Mouse (Mus musculus): ENCODE results near the gene Ubr4. TPM values are rescaled to one million over a fixed set of nuclear protein-coding genes. Genes with fewer than 3 reads are reported as not detected.

Gene Ubr4
- 68.6 and 70.6 TPM in 2 replicates for polyA plus RNA-seq (2016; fragmentation: Nextera tagmentation; extraction: Ambion mirVana)

DNA sequence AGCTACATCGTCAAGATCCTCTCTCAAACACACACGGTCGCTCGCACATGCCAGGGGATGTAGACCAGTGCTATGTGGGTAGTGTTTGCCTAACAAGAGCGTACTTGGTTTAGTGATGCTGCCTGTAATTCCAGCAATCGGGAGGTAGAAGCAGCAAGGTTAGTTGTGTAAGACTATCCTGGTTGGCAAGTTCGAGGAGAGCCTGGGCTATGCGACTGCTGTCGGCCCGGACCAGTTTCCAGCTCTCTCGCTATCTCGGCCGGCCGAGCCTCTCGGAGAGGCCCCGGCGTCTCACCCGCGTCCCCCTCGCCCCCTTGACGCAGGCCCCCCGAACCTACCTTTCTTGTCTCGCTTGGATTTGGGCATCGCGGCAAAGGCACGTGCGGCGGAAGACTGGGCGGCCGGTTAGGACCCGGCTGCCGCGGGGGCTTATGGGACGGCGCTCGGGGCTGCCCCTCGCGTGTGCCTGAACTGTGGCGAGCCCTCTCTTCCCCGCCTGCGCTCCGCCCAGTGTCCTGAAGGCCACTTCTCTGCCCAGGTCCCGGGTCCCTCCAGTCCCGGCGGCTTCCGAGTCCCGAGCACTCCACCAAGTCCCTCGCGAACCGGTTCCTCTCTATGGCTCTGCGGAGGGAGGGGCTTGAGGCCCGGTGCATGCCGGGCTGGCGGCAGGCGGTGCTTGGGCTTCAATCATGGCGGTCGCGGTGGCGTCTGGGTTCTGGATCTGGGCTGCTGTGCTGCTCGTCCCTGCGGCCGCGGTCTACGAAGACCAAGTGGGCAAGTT is at the start of gene Ubr4, which contains the start of the genes Mrto4 and Emc1:
Gene Ubr4 (plus strand): TSS at position 679 of the 781 bp plus-strand sequence.
Gene Mrto4 (minus strand): TSS at position 646 of the 781 bp plus-strand sequence.
Gene Emc1 (plus strand): TSS at position 657 of the 781 bp plus-strand sequence.
- H3K27me3 ChIP-seq, result no peaks in the 10 kb centered on the region
- ATAC-seq (ENCODE audit: insufficient number of reproducible peaks, insufficient read depth, low FRiP score, low TSS enrichment, low read depth), result peak; percentile 91
- under 1% methylated on average over 64 of the region's 64 CpGs for WGBS
- peak within 1 kb of the TSS; percentile 95 for H3K27ac ChIP-seq
- peak within 1 kb of the TSS; percentile 80 for H3K4me3 ChIP-seq (replicated peaks)
- H3K9me3 ChIP-seq, result no peaks in the 10 kb centered on the region
- H3K4me2 ChIP-seq, result peak within 1 kb of the TSS; percentile 99
- peaks cover 22% of the 10 kb centered on the region for H3K4me1 ChIP-seq (replicated peaks)
- H3K36me3 ChIP-seq, result peaks cover 62% of the 10 kb centered on the region
- H3K9ac ChIP-seq (replicated peaks), result peak within 1 kb of the TSS; percentile 88

DNA sequence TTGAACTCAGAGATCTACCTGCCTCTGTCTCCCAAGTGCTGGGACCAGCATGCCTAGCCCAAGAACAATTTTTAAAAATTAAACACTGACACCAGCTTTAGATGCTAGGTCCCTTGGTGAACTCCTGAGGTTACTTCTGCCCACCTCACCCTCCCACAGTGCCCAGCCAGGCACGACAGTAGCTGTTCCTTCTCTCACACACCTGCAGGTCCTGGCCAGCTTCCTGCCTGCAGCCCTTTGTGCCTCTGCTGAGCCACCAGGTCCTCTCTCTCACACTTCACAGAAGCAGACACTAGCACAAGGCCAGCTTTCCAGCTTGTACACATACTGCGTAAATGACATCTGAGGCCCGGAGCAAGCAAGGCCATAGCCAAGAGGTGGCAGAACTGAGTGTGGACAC is 46.9 kb upstream of the Ubr4 start:
- ATAC-seq (ENCODE audit: insufficient number of reproducible peaks, insufficient read depth, low FRiP score, low TSS enrichment, low read depth), result no peak
- Histone ChIP-seq H3K4me3 (replicated peaks) (no peak overlapping the region), H3K4me2 (no peak overlapping the region), H3K36me3 (peaks cover 51% of the 10 kb centered on the region), H3K9me3 (no peaks in the 10 kb centered on the region), H3K4me1 (replicated peaks) (peaks cover 9% of the 10 kb centered on the region), H3K27me3 (no peaks in the 10 kb centered on the region), H3K9ac (replicated peaks) (no peak overlapping the region), H3K27ac (no peak overlapping the region)
- 92% methylated on average over 3 of the region's 3 CpGs for WGBS

DNA sequence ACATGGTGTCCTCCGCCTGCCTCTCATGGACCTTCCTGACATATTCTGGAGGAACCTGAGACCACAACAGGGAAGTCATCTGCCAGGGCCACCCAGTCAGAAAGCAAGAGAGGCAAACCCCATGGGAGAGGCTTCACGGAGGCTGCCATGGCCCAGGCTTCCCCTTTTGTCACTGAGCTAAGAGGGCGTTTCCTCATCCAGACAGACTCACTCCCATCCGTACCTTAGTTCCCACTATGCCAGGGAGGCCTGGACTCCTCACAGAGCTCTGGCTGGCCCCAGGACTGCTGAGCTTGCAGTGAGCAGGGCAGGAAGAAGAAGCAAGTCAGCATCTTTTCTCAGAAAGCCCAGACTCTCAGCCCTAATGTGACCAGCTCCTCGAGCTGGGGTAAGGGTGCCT is 44.5 kb upstream of the Ubr4 start:
- Histone ChIP-seq H3K9me3 (no peaks in the 10 kb centered on the region), H3K4me2 (no peak overlapping the region), H3K36me3 (peaks cover 28% of the 10 kb centered on the region), H3K9ac (replicated peaks) (no peak overlapping the region), H3K4me1 (replicated peaks) (peaks cover 20% of the 10 kb centered on the region), H3K27me3 (no peaks in the 10 kb centered on the region), H3K27ac (no peak overlapping the region), H3K4me3 (replicated peaks) (no peak overlapping the region)
- 83% methylated on average over 5 of the region's 5 CpGs for WGBS
- no peak for ATAC-seq (ENCODE audit: insufficient number of reproducible peaks, insufficient read depth, low FRiP score, low TSS enrichment, low read depth)

DNA sequence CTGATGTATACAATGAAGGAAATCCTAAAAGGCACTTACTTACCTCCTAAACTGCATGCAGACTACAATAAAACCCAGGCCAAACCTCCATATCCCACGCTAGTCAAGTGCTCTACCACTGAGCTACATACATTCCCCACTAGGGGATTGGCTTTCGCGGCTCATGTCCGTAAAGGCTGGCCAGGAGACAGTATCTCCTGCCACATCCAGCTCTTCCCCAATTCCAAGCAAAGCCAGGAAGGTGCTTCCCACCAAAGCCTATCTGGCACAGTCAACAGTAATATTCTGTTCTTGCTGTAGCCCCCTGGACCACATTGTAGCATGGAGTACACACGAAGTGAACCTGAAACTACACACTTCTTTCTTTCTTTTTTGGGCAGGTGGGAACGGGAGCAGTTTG is 42.8 kb upstream of the Ubr4 start:
- WGBS, result 15% methylated on average over 6 of the region's 6 CpGs
- no peak for ATAC-seq (ENCODE audit: insufficient number of reproducible peaks, insufficient read depth, low FRiP score, low TSS enrichment, low read depth)
- peaks cover 20% of the 10 kb centered on the region for H3K4me1 ChIP-seq (replicated peaks)
- peak overlapping the region; percentile 97 for H3K9ac ChIP-seq (replicated peaks)
- H3K36me3 ChIP-seq, result peaks cover 34% of the 10 kb centered on the region
- no peaks in the 10 kb centered on the region for H3K9me3 ChIP-seq
- H3K4me2 ChIP-seq, result peak overlapping the region; percentile 96
- H3K4me3 ChIP-seq (replicated peaks), result peak overlapping the region; percentile 93
- no peaks in the 10 kb centered on the region for H3K27me3 ChIP-seq
- no peak overlapping the region for H3K27ac ChIP-seq

DNA sequence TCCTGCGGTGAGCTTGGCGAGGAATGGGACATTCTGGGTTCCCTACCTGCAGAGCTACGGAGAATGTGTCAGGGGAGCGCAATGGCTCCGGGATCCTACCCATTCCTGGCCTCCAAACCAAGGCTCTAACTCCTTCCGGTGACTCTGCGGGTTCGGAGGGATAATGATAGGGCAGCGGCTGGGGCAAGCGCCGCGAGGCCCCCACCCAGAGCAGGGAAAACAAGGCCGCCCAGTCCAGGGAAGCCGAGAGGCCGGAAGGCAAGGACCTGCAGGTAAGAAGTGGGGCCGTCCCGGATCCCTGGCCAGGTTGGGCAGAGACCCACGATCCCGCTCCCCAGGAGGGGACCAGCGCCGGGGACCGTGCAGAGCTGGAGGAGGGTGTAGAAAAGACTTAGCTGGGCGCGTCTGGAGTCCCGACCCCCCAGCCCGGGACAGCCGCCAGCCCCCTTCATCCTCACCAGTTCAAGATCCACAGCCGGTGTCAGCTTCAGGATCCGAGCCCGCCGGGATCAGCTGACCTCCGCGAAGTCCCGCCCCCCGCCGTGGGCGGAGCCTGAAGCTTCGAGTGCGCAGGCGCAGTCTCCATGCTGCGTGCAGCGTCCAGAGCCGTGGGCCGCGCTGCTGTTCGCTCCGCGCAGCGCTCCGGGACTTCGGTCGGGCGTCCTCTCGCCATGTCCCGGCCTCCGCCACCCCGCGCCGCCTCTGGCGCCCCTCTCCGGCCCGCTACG is 42.1 kb upstream of the Ubr4 start, which contains the start of the genes Pqlc2 and Akr7a5:
Gene Pqlc2 (minus strand): TSS at position 538 of the 728 bp plus-strand sequence.
Gene Akr7a5 (plus strand): TSS at position 574 of the 728 bp plus-strand sequence.
- whole genome bisulfite sequencing, result under 1% methylated on average over 63 of the region's 63 CpGs

DNA sequence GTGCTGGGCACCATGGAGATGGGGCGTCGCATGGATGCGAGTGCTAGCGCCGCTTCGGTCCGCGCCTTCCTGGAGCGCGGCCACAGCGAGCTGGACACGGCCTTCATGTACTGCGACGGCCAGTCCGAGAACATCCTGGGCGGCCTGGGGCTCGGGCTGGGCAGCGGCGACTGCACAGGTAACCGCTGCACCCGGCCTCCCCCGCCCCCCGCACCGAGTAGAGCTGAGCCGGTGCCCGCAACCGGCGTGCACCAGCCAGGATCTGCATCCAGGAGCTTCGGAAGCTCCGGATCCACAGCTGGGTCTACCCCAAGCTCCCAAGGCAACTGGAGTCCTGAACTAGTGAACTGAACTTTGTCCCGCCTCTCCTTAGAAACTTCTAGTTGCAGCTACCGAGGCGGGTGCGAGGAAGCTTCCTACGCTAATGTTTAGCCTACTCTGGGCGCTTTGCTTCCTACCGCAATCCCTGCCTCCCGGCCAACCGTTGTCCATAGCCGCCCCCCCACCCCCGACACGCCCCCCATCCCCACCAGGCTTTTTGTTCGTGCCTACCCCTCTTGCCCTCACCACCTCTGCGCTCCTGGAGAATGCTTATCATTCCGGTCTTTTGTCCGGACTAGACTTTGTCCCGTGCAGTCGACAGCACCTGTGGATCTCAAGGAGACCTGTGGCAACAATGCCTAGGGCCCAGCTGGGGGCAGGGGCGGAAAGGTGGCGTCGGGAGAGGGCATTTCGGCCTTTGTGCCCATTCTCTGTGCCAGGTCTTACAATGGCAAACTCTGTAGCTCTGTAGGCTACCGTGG is 41.3 kb upstream of the Ubr4 start:
- peak; percentile 71 for ATAC-seq (ENCODE audit: insufficient number of reproducible peaks, insufficient read depth, low FRiP score, low TSS enrichment, low read depth)
- peak overlapping the region; percentile 96 for H3K4me2 ChIP-seq
- H3K27ac ChIP-seq, result peak overlapping the region; percentile 85
- WGBS, result under 1% methylated on average over 53 of the region's 53 CpGs
- H3K4me1 ChIP-seq (replicated peaks), result peaks cover 20% of the 10 kb centered on the region
- H3K9ac ChIP-seq (replicated peaks), result peak overlapping the region; percentile 97
- no peaks in the 10 kb centered on the region for H3K9me3 ChIP-seq
- peaks cover 34% of the 10 kb centered on the region for H3K36me3 ChIP-seq
- H3K4me3 ChIP-seq (replicated peaks), result peak overlapping the region; percentile 93
- H3K27me3 ChIP-seq, result no peaks in the 10 kb centered on the region

More for the DNA sequence above, 42.1 kb upstream of the Ubr4 start, which contains the start of the genes Pqlc2 and Akr7a5:
- peak within 1 kb of the TSS; percentile 85 for H3K27ac ChIP-seq
- H3K36me3 ChIP-seq, result peaks cover 34% of the 10 kb centered on the region
- H3K27me3 ChIP-seq, result no peaks in the 10 kb centered on the region
- peak within 1 kb of the TSS; percentile 97 for H3K9ac ChIP-seq (replicated peaks)
- peak; percentile 77 for ATAC-seq (ENCODE audit: insufficient number of reproducible peaks, insufficient read depth, low FRiP score, low TSS enrichment, low read depth)
- peak within 1 kb of the TSS; percentile 93 for H3K4me3 ChIP-seq (replicated peaks)
- peak within 1 kb of the TSS; percentile 96 for H3K4me2 ChIP-seq
- H3K4me1 ChIP-seq (replicated peaks), result peaks cover 20% of the 10 kb centered on the region
- H3K9me3 ChIP-seq, result no peaks in the 10 kb centered on the region

DNA sequence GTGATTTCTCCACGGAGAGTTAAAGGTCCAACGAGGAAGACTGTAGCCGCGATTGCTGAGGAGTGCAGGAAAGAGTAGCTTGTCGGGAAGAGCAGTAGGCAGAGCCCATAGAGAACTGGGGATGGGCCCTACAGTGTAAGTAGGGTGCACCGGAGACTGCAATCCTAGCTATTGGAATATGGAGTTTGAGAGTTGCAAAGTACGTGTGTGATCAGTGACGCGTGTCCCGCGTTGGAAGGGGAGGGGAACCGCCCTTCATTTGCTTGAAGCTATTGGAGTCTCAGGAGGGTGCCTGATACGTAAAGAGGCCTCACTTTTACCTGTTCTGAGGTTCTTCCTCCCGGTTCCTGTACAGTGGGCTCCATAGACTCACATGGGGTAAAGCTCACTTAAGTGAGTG is 40.7 kb upstream of the Ubr4 start:
- WGBS, result 21% methylated on average over 14 of the region's 14 CpGs
- no peak overlapping the region for H3K27ac ChIP-seq

DNA sequence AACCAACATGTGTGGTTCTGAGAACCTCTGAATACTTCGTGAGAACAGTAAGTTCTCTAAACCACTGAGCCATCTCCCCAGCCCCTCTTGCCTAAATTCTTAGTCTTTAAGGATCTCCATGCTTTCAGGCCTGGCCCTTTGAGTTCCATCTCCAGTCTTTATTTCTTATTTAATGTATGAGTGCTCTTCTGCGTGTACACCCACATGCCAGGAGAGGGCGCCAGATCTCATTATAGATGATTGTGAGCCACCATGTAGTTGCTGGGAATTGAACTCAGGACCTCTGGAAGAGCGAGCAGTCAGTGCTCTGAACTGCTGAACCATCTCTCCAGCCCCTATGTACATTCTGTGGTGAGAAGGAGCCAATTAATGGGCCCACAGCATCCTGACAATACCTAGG is 39.8 kb upstream of the Ubr4 start:
- no peak overlapping the region for H3K9ac ChIP-seq (replicated peaks)
- WGBS, result 63% methylated on average over 4 of the region's 4 CpGs
- no peaks in the 10 kb centered on the region for H3K9me3 ChIP-seq
- ATAC-seq (ENCODE audit: insufficient number of reproducible peaks, insufficient read depth, low FRiP score, low TSS enrichment, low read depth), result no peak
- 0 out of 2 replicates have a peak overlapping the region, but pooled peaks have one; percentile 93 for H3K4me3 ChIP-seq (replicated peaks)
- H3K4me2 ChIP-seq, result no peak overlapping the region
- H3K4me1 ChIP-seq (replicated peaks), result peaks cover 20% of the 10 kb centered on the region
- H3K27ac ChIP-seq, result no peak overlapping the region
- H3K36me3 ChIP-seq, result peaks cover 38% of the 10 kb centered on the region
- no peaks in the 10 kb centered on the region for H3K27me3 ChIP-seq

More for the DNA sequence above, 40.7 kb upstream of the Ubr4 start:
- Histone ChIP-seq H3K27me3 (no peaks in the 10 kb centered on the region), H3K4me3 (replicated peaks) (peak overlapping the region; percentile 93), H3K9ac (replicated peaks) (peak overlapping the region; percentile 97), H3K36me3 (peaks cover 32% of the 10 kb centered on the region), H3K4me1 (replicated peaks) (peaks cover 20% of the 10 kb centered on the region), H3K9me3 (no peaks in the 10 kb centered on the region), H3K4me2 (peak overlapping the region; percentile 96)
- no peak for ATAC-seq (ENCODE audit: insufficient number of reproducible peaks, insufficient read depth, low FRiP score, low TSS enrichment, low read depth)

DNA sequence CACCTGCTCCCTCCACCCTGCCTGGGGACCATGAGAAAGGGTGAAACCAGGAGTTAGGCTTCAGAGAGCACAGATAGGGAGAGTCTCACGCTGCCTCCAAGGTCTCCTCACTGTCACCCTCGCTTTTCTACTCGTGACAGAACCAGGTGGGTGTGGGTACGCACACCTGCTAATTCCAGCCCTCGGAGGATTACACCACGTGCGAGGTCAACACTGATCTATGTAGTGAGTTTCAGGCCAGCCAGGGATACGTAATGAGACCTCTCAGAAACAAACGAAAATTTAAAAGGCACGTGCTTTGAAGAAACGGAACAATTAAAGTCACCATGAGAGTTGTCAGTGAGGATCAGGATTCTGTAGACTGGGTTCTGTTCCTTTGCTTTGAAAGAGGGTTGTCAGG is 34.0 kb upstream of the Ubr4 start:
- no peak for ATAC-seq (ENCODE audit: insufficient number of reproducible peaks, insufficient read depth, low FRiP score, low TSS enrichment, low read depth)
- Histone ChIP-seq H3K4me1 (replicated peaks) (no peaks in the 10 kb centered on the region), H3K27ac (no peak overlapping the region), H3K4me2 (no peak overlapping the region), H3K27me3 (no peaks in the 10 kb centered on the region), H3K9ac (replicated peaks) (no peak overlapping the region), H3K4me3 (replicated peaks) (no peak overlapping the region), H3K36me3 (peaks cover 62% of the 10 kb centered on the region), H3K9me3 (no peaks in the 10 kb centered on the region)
- WGBS, result 91% methylated on average over 11 of the region's 11 CpGs

DNA sequence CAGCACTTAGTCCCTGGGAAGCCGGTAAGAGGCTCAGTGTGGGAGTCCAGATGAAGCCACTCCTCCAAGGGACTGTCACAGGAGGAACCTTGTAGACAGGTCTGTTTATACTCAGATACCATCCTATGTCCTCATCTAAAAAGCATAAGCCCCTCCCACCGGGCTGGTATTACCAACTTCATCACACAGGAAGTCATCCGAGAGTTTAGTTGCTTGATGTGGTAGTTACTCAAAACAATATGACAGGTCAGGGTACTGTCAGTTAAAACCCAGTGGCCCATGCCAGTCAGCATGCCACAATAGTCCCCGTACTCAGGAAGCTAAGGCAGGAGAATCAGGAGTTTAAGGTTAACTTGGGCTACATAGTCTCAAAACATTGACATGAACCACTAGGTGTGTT is 32.7 kb upstream of the Ubr4 start:
- Histone ChIP-seq H3K36me3 (peaks cover 51% of the 10 kb centered on the region), H3K4me2 (no peak overlapping the region), H3K27ac (no peak overlapping the region), H3K4me3 (replicated peaks) (no peak overlapping the region), H3K9me3 (no peaks in the 10 kb centered on the region), H3K4me1 (replicated peaks) (no peaks in the 10 kb centered on the region), H3K9ac (replicated peaks) (no peak overlapping the region), H3K27me3 (no peaks in the 10 kb centered on the region)
- ATAC-seq (ENCODE audit: insufficient number of reproducible peaks, insufficient read depth, low FRiP score, low TSS enrichment, low read depth), result no peak
- WGBS, result 97% methylated on average over 4 of the region's 4 CpGs
